Mouse (Mus musculus) testis, adult 2 months (tissue): ENCODE measurements around the gene Tapt1.

Experiments
- CTCF ChIP-seq: fragments of 200-500 bp; IDR thresholded peaks from 2 replicates; pipeline ENCODE4 v1.5.1; 2012; ENCODE audit warnings: low read depth, mild to moderate bottlenecking, inconsistent platforms, low read length, moderate library complexity; ENCODE audit not compliant: control insufficient read depth, insufficient read depth, insufficient replicate concordance
- POLR2A ChIP-seq: fragments of 200-500 bp; IDR thresholded peaks from 2 replicates; pipeline ENCODE4 v1.6.1; 2012; ENCODE audit warnings: low read depth, mild to moderate bottlenecking, inconsistent platforms, low read length, moderate library complexity; ENCODE audit not compliant: control insufficient read depth

DNA sequence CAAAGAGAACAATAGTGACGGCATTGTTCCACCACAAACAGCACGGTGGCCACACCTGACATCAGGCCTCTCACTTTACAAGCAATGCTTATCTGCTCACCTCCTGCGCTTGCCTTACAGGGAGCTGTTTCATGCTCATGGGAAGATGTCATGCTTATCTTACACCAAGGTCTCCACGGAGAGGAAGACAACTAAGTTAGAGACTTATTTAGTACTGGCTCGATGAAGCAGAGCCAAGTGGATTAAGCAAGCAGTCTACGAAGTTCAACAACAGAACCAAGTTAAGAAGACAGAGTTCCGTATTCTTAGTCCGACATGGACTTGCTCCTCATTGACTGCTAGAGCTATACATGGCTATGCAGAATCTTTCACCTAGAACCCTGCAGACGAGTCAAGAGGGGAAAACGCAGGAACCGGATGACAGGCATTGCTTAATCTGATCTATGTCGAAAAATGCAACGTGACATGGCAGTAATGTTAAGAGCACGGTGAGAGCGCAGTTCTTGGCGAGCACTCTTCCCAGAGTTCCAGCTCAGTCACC lies 3.0 kb downstream of the Tapt1 start:
- TF ChIP-seq POLR2A (no peak), CTCF (no peak)
